Mouse (Mus musculus): ENCODE measurements around the gene Eml2.

Eml2 gene

DNA sequence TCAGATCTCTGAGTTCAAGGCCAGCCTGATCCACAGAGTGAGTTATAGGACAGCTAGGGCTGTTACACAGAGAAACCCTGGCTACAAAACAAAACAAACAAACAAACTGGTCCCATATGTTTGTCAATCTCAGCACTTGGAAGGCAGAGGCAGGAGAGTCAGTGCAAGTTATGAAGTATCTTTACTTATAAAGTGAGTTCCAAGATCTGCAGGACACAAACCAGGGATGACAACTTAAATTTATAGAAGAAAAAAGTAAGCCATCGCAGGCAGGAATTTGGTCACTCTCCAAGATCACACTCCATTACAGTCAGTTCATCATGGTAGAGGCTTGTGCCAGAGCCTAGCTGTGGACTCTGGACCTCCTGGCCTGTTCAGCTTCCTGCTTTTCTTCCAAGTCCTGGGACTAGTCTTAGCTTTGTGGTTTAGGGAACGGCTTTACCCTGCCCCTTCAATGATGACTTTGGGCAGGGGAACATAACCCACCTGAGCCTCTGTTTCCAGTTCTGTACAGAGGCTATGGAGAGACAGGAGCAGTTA is 53.9 kb downstream of the Eml2 start:
- no peak for DNase-seq (ENCODE audit: low spot score)

DNA sequence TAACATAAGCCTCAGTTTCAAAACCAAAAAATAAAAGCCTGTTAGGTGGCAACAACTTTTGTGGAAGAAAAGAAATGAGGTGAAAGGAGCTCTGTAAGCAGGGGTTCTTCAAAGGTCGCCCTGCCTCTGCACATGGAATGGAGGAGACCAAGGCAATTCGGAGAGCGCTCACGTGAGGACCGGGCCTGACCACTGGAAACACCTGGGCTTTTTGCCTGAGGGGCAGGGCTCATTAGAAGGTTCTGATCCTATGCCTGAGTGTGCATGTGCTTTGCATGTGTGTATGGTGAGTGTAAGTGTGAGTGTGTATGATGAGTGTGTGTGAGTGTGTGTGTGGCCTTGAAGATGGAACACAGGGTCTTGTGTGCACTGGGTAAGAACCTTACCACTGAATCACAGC is 54.7 kb downstream of the Eml2 start:
- DNase-seq (ENCODE audit: low spot score) = no peak

DNA sequence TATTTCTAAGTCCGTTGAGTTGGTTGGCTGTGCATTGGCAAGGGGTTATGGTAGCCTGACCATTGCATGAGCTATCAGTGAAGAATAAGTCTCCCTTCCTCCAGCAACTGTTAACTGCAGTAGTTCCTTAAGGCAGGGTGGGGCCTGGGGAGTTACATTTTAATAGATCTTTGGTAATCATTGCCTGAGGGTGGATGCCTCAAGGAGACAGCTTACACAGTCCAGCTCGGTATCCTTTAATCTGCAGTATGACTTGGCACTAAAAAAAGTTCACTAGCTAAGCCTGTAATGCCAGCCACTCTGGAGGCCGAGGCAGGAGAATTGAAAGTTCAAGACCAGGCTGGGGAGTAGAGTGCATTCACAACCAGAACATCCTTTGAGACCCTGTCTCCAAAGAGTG is 55.6 kb downstream of the Eml2 start:
- peak; percentile 74 for DNase-seq (ENCODE audit: low spot score)

DNA sequence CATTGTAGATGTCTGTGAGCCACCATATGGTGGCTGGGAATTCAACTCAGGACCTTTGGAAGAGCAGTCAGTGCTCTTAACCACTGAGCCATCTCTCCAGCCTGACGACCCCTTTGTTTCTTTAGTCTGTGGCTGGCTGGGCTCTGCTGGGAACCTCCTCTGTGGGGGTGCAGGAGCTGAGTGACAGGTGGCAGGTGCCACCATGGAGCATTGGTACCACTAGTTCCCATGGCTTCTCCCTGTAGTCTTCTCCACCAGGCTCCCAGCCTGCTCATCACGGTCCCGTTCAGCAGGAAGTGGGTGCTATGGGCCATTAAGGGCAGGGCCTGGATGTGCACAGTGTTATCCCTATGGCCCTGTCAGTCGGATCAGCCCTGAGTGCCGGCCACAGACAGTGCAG is 58.4 kb downstream of the Eml2 start:
- no peak for DNase-seq (ENCODE audit: low spot score)

- no peak for DNase-seq (ENCODE audit: low spot score)
These were observed 59.0 kb downstream of the Eml2 start for GRCm38 (mm10) chr7:19235092-19235671.

DNA sequence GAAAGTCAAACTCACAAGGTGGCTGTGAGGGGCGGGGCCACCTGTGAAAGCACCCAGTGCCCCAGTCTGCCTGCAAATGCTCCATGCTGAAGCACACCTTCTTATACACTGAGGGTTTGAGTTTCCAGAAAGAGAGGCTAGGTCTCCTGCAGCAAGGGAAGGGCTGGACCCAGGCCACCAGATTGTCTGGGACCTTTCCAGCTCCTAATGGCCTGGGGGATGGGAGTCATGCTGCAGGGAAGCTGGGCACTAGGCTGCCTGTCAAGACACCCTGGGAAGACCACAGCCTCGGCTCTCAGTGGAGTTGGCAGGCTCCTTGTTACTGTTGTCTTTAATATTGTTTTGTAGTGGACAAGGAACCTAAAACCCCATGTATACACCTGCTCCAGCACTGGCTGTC is 60.2 kb downstream of the Eml2 start:
- DNase-seq (ENCODE audit: low spot score) = no peak

DNA sequence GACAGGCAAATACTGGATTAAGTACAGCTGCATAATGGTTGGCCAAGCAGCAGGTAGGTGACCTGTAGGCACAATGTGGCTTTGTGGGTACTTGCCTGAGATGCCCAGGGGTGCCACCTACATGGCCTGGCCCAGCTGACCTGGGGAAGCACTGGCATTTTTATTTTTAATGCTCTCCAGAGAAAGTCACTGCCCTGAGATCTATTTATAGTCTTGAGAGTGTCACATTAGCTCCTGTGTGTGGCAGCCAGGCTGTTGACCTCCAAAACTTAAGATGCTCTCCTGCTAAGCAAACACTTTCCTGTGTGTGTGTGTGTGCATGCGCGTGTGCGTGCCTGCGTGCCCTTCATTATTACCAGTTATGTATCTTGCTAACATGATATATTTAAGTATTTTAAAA is 62.1 kb downstream of the Eml2 start:
- DNase-seq (ENCODE audit: low spot score) = no peak

GRCm38 (mm10) chr7:19239423-19239822 is 63.2 kb downstream of the Eml2 start:
- DNase-seq (ENCODE audit: low spot score) = peak; percentile 78

DNA sequence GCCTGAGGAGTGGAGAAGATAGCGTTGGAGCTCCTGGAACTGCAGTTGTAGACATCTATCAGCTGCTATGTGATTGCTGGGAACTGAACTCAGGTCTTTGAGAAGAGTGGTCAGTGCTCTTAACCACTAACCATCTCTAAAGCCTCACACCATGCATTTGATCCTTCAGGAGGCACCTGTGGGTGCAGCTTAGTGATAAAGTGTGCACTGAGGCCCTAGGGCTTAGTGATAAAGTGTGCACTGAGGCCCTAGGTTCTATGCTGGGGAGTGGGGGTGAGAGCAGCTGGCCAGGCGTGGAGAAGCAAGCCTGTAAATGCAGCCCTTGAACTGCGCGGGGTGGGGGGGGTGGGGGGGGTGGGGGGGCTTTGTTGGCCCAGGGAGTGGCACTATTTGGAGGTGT is 63.8 kb downstream of the Eml2 start:
- DNase-seq (ENCODE audit: low spot score) = no peak

DNA sequence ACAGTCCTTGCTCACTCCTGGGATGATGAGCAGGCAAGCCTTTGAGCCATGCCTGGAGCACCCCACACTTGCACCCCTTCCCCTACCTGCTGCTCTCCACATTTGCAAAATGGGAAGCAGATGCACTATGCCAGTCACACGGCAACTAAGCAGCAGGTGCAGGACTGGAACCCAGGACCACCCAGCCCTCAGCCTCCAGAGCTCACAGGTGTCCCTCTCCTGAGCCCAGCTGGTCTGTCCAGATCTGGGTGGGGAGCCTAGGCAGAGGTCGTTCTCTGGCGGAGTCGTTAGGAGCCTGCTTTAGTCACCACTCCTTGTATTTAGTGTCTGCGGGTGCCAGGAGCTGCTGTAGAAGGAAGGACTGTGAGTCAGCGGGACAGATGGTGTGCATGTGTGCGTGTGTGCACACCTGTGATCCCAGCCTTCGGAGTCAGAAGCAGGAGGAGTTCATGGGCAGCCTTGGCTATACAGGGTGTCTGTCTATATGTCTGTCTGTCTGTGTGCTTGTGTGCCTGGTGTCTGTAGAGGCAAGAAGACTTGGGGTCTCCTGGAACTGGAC is 64.8 kb downstream of the Eml2 start:
- no peak for DNase-seq (ENCODE audit: low spot score)

DNA sequence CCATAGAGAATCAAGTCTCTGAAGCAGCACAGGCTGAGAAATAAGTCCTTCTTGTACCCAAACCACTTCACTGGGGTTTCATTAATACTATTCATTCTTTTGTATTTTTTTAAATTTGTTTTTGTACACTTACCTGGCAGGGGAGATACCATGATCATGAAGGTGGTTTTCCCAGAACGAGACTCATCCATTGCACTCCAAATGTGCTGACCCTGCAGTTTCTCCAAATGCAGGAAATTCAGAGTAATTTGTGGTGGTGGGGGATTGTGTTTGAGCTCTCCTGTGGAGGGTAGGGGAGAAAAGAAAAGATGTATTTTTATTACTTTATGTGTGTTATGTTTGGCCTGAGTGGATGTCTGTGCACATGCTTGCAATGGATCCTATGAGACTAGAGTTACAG is 65.8 kb downstream of the Eml2 start:
- no peak for DNase-seq (ENCODE audit: low spot score)

GRCm38 (mm10) chr7:19243858-19244257 is 67.6 kb downstream of the Eml2 start:
- no peak for DNase-seq (ENCODE audit: low spot score)

DNA sequence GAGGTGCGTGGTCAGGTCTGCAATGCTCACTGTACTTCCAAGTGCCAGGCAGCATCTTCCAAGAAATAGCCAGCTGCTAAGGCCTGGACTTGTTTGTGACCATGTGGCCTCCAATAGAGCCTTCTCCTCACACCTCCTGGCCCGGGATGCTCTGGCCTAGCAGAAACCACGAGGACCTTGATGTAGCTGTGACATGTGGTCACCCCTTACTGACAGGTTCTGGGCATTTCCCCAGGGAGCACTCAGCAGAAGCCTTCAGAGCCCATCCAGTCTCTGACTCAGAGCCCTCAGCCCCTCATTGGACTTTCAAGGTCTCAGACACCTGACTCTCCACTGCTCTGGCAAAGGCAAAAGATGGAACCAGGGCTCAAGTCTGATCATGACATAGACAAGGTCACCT is 68.9 kb downstream of the Eml2 start:
- no peak for DNase-seq (ENCODE audit: low spot score)

DNA sequence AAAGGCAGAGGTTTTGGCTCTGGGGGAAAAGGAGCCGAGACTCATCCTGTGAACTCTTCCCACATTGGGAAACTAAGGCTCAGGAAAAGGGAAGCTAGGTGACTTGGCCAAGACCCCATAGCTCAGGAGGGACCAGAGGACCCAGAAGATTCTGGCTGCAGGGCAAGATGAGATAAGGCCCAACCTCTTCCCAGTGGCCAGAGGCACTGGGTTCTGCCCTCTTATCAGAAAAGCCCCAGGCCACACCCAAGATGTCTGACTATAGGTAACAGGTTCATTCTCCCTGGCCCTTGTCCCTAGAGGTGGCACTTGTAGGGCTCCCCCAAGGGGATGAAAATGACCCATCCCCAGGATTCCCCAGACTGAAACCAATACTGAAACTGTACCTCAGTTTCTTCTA is 70.6 kb downstream of the Eml2 start:
- DNase-seq (ENCODE audit: low spot score) = no peak

- DNase-seq (ENCODE audit: low spot score) = no peak
These were observed 71.3 kb downstream of the Eml2 start for GRCm38 (mm10) chr7:19247511-19247910.

- no peak for DNase-seq (ENCODE audit: low spot score)
These were observed 75.9 kb downstream of the Eml2 start for GRCm38 (mm10) chr7:19252078-19252477.

GRCm38 (mm10) chr7:19253437-19253836 is 77.2 kb downstream of the Eml2 start:
- no peak for DNase-seq (ENCODE audit: low spot score)

- no peak for DNase-seq (ENCODE audit: low spot score)
These were observed 79.2 kb downstream of the Eml2 start for GRCm38 (mm10) chr7:19255395-19255794.
